Mouse (Mus musculus) heart, postnatal 36 days (tissue): Measurements from ENCODE around the gene Ttll3. TPM values are rescaled to one million over a fixed set of nuclear protein-coding genes. Genes with fewer than 3 reads are reported as not detected.

Experiments
- DNase-seq, 2 experiments: peaks; one replicate each; pipeline ENCODE4 v3.0.0; 2021 to 2022
- intact Hi-C: fragments of 180-260 bp; cut with DNase I; formaldehyde crosslinking; loops from one replicate; pipeline ENCODE4 v1.15.1; 2025
- total RNA-seq, 2 experiments: library from RNA; stranded (reverse); gene quantifications; 2 replicates each; pipeline ENCODE4 v1.2.3; 2021

Ttll3 gene
- total RNA-seq, 2 experiments from 2014 or later, result 0.67 to 1.5 TPM

DNA sequence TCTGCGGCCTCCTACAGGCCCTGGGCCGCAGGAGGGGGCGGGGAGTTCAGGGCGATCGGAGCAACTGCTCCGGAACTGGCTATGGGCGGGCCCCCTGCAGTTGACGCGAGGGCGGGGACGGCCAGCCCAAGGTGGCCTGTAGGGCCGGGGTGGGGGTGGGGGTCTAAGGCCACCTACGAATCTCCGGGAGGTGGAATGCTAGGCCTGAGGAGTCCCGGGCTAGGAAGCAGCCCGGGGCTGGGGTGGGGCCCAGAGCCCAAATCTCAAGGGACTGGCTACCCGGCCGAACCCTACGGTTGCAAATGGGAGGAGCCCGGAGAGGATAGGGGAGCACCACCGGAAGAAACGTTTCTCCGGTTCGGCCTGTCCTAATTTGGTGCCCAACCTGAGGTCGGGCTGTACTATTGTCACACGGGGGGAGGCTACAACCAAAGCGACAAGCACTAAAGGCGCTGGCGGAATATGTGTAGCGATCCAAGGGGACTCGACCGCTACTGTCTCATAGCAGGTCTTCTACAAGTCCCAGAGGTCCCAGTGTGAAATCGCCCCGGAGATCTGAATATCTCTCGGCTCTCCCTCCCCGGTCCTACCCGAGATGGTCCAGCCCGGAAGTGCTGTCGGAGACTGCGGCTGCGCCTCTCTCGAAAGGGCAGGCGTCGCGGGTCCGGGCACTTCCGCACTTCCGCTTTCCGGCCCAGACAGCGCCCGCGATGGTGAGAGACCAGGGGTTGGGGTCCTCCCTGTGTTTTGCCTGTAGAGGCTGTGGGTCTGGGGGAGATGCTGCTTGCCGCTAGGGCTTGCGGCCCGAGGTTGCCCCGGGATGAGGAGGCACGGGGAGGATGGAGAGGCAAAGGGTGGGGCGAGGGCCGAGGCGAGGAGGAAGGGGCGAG lies 11.3 kb upstream of the Ttll3 start, which contains the start of the genes Tada3 and Arpc4:
TSS of gene Tada3 (minus strand) at position 388 of the 890 bp plus-strand sequence.
TSS of gene Arpc4 (plus strand) at position 620 of the 890 bp plus-strand sequence.
- intact Hi-C loops, result loop anchor here (1.0 to 5.0 kb wide), 7 partner anchors 34 to 330 kb away; partner anchors contain the start of genes Brpf1, Camk1, Ogg1 and Rpusd3

DNA sequence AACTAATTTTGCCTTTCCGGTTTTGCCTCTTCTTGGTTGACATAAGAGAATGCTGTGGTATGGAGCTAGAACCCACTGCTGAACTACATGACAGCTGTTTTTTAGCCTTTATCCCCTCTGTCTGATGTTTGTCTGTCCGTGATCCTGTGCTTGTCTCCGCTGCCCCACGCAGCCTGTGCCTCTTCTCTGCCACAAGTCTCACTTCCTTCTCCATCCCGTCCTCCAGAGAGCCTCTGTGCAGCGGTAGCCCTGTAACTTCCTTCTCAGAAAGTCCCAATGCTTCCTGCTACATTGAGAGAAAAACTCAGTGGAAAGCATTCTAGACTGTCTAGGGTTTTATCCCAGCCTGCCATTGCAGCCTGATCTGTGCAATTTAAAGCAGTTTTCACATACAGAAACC lies 9.8 kb upstream of the Ttll3 start:
- DNase-seq, result peak in 1 of 2 experiments; percentile 19
- intact Hi-C loops, result loop anchor here (2.0 to 5.0 kb wide), 3 partner anchors 40 to 332 kb away; partner anchors contain the start of genes Rpusd3 and Thumpd3

More for the DNA sequence above, 11.3 kb upstream of the Ttll3 start, which contains the start of the genes Tada3 and Arpc4:
- DNase-seq, result peak; percentile 92 to 96

DNA sequence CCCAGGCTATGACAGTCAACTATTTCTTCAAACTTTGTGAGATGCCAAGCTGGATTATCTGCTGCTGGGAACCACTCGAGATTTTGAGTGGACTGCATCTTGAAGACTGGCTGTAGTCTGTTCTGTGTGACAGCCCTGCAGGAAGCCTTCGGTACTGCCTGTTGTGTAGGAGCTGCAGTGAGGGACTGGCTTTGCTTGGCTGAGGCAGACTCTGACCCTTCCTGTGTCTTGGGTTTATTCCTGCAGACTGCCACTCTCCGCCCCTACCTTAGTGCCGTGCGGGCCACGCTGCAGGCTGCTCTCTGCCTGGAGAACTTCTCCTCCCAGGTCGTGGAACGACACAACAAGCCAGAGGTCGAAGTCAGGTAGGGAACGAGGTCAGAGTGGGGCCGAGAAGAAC lies 8.6 kb upstream of the Ttll3 start:
- DNase-seq, result no peak
- intact Hi-C loops, result loop anchor here (5.0 kb wide), 1 partner anchor 143 kb away; the partner anchor contains the start of gene Mtmr14

DNA sequence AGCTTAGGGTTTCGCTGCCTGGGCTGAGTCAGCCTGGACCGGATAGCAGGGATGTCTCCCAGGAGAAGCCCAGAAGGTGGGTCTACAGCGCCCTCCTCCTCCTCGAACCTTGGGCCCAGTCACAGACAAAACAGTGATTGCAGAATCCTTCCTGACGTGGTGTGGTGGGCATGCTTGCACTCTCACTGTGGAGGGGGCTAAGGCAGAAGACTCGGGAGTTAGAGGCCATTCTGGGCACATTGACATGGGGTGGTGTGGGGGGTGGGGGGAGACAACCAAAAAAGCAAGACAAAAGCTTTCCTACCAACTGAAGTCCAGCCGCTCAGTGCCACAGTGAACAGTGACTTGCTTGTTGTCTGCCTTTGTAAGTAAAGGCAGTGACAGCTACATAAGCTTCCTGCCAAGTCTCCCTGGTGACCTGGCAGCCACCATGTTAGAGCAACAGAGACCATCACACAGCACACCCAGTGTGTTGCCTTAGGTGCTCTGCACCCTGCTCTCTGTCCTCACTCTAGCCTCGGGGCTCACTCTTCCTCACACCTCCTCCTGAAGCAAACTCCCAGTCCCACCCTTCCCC lies 4.6 kb upstream of the Ttll3 start:
- intact Hi-C loops, result loop anchor here (5.0 kb wide), 1 partner anchor 147 kb away; the partner anchor contains the start of gene Mtmr14
- no peak for DNase-seq

DNA sequence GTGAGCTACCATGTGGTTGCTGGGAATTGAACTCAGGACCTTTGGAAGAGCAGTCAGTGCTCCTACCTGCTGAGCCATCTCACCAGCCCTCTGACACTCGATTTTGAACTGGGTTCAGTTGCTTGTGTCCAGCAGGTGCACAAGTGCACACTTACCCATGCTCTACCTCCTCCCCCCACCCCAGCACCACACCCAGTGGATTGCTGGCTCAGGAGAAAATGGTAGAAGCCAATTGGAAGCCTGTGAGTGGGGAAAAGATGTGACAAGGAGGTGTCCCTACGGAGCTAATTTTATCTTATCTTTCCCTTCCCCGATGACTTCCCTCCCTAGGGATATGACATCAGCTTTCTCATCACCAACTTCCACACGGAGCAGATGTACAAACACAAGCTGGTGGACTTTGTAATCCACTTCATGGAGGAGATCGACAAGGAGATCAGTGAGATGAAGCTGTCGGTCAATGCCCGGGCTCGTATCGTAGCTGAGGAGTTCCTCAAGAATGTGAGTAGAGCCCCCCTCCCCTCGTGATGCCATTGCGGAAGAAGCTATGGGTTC lies 3.8 kb upstream of the Ttll3 start:
- DNase-seq, result no peak
- intact Hi-C loops, result no loop called here

DNA sequence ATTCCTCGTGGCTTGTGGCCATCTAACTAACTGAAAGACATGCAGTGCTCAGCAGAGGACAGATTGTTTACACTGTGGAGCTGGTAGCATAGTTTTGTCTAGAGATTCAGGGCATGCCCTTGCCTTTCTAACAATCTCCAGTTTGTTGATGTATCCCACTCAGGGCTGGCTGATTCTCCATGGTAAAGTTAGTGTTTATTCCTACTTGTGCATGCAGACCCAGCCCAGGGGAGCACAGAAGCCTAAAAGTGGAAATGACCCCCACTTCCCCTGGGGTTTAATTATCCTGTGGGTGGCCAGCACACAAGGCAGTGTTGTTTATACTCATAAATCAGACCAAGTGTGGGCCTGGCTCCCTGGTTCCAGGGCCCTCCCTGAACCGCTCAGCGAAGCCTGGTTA lies 3.0 kb upstream of the Ttll3 start:
- intact Hi-C loops, result no loop called here
- DNase-seq, result no peak

DNA sequence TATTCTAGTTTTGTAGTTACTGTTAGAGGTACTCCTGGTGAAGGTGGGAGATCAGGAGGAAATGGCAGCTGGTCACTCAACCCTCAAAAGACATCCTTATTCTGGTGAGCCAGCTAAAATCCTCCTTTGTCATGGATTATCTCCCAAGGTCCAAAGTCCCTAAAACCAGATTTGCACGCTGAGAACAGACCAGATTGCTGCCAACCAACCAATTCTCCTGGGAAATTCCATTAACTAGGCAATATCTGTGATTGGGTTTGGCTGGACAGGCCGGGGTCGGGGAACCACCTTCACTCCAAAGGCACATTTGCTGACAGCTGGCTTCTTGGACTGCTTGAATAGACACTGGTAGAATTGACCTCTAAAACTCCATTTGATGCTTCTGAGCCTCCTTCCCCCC lies 1.7 kb downstream of the Ttll3 start:
- intact Hi-C loops, result no loop called here
- DNase-seq, result no peak

DNA sequence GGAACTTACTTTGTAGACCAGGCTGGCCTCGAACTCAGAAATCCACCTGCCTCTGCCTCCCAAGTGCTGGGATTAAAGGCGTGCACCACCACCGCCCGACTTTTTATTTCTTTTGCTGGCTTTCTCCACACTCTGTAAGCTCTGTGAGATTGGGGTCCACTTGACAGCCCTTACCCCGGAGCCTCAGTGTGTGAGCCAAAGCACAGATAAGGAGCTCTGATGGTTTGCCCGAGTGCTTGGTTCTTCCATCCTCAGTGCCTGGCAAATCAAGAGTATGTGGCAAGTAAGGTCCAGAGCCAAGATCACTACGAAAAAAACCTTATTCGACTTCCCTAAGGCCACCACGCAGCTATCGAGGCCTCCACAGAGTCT lies 2.9 kb downstream of the Ttll3 start:
- intact Hi-C loops, result no loop called here
- no peak for DNase-seq

DNA sequence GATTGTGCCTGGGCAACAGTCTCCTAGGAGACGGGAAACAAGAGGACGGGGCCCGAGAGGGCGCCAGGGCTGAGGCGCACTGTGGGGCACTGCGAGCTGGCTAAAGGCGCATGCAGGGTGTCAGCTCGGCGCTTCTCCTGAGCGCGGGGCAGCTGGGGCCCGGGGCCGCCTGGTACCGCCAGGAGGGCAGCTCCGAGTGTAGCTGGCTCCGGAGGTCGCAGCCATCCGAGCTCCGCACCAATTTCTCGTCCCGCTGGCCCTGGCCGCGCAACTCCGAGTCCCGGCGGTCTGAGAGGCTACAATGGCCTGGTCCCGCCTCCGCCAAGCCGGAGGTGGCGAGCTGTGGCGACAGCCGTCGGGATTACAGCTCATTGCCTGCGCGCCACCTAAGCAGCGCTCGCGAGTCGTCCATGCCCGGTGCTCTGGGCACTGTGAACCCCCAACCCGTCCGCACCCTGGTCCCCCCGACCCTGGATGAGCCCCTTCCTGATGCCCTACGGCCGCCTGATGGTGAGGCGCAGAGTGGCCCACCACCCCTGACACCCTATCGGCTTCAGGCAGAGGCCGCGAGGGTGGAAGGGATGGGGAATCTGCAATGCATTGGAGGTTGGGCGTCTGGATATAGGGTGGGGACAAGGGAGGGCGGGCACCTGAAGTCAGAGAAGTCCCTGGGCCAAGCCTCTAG lies 3.5 kb downstream of the Ttll3 start:
- intact Hi-C loops, result no loop called here

DNA sequence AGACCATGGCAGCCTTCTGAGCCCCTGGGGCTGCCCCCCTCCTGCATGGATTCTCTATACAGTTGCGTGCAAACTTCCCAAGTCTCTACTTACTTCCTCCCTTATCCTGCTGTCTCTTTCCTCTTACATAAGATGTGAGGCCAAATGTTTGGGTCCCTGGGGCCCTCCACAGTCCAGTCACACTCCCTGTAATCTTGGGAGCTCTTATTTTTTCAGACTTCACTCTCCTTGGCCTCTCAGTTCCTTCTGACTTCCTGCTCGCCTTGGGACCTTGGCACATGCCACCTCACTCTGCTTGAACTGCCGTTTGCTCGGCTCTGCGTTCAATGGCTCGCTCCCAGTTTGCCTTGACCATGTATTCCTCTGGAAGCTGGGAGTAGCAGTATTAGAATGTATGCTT lies 4.9 kb downstream of the Ttll3 start:
- DNase-seq, result no peak
- intact Hi-C loops, result no loop called here

More for the DNA sequence above, 3.5 kb downstream of the Ttll3 start:
- peak; percentile 39 to 53 for DNase-seq

DNA sequence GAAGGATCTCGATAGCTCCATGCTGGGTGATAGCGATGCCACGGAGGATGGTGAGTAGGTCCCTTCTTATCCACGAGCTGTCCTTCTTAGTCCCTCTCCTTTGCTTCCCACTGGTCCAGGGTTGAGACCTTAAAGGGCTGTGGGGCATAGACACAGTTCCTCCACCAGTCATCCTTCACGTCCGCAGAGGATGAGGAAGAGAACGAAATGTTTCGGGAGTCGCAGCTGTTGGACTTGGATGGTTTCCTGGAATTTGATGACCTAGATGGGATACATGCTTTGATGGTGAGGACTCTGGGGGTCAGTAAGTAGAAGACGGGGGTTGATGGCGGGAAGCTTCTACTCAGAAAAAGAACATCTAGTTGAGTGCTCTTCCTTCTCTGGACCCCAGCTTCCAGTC lies 5.8 kb downstream of the Ttll3 start:
- DNase-seq, result no peak
- intact Hi-C loops, result no loop called here

DNA sequence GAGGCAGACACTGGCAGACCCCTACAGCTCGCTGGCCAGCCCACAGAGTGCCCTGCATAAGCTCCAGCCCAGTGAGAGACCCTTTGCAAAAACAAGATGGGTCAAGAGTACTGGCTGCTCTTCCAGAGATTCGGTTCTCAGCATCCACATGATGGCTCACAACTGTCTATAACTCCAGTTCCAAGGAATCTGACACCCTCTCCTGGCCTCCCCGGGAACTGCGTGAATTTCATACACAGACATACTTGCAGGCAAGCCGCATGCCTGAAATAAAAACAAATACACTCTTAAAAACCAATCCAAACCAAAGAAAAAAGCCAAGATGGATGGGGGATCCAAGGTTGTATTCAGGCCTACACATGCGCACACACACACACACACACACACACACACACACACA lies 6.4 kb downstream of the Ttll3 start:
- DNase-seq, result no peak
- intact Hi-C loops, result no loop called here

DNA sequence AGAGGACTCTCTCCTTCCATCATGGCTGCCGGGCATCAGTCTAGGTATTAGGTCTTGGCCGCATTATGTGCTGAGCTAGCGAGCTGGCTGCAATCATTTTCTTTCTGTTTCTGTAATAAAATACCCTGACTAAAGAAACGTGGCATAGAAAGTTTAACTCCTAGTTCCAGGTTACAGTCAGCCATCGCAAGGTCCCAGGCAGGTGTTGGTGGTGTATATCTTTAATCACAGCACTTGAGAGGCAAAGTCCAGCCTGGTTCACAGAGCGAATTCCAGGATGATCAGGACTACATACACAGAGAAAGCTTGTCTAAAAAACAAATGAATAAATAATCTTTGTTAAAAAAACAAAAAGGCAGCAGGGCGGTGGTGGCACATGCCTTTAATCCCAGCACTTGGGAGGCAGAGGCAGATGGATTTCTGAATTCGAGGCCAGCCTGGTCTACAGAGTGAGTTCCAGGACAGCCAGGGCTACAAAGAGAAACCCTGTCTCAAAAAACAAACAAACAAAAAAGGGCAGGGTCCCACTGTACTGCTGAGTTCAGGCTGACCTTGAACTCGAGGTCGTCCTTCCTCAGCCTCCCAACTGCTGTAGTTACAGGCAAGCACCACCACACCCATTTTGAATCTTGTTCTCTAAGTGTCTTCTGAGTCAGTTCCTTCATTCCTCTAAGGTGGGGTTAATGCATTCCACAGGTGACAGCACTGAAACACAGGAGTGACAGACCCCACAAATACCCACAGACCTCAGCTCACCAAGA lies 7.4 kb downstream of the Ttll3 start:
- intact Hi-C loops, result no loop called here
- DNase-seq, result no peak

DNA sequence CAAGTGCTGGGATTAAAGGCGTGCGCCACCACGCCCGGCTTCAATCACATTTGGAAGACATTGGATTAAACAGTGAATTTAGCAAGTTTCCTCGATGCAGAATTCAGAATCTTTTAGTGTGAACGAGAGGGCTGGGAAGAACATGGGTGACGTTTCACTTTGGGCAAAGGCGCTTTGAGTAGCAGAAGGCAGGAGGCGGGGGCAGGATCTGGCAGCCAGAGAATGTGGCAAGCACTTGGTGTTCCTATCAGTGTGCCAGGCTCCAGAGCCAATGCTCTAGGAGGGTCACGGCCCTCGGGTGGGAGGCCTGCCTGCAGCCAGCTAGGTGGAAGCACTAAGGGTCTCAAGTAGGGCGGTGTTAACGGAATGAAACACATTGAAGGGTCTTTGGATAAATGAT lies 13.0 kb downstream of the Ttll3 start:
- intact Hi-C loops, result no loop called here
- DNase-seq, result no peak

DNA sequence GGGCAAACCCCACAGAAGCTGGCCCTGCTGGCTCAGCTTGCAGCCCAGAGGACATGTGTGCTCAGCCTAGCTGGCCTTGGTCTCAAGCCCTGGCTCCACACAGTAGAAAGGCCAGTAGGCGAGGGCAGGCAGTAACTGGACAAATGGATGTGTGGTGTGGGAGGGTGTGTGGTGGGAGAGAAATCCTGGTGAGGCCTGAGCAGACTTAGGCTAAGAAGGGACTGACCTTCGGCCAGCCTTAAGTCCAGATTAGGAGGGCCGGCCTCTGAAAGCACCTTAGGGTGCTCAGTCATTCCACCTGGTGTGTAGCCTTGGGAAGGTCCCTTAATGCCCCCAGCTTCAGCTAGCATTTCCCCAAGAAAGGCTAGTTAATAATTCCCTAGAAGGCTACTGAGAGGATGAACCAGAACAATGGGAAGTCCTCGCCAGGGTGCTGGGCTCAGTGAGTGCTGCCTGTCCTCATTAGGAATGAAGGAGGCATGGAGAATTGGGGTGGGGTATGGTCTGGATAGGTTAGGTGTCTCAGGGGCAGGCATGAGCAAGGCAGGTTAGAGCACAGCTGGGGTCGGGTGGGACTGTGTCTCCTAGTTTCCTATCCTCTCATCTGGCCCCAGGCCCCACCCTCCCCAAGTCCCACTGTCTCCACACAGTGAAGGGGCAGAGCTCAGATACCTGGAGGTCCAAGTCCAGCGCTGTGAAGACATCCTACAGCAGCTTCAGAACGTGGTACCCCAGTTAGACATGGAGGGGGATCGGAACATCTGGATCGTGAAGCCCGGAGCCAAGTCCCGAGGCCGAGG lies 15.8 kb downstream of the Ttll3 start:
- DNase-seq, result no peak
- intact Hi-C loops, result no loop called here

DNA sequence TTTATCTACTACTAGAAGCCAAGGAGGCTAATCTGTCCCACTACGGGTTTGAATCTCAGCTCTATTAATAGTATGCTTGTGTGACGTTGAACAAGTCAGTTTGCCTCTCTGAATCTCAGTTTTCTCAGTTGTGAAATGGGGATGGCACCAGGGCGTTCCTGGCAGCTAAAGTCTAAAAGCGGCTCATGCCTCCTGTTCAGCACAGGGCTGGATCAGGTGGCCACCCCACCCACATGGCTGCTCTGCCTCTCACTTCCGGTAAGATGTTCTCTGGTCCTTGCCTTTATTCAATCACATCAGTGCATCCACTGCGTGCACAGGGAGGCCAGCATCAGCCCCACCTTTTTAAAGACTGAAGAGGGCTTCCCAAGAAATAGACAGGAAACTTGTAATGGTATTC lies 16.4 kb downstream of the Ttll3 start:
- DNase-seq, result no peak
- intact Hi-C loops, result no loop called here

DNA sequence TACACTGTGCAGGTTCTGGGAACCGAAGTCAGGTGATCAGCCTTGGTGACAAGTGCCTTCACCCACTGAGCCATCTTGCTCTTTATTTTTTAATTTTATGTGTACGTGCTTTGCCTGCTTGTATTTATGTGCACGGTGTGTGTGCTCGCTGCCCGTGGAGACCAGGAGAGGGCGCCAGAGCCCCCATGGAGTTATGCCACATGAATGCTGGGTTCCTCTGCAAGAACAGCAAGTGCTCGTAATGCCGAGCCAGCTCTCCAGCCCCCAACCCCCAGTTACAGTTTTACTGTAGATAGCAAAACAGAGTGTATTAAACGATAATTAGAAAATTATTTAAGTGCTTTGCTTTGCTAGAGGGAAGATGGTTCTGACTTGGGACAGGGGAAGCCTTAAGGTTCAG lies 17.6 kb downstream of the Ttll3 start:
- no peak for DNase-seq
- intact Hi-C loops, result no loop called here

DNA sequence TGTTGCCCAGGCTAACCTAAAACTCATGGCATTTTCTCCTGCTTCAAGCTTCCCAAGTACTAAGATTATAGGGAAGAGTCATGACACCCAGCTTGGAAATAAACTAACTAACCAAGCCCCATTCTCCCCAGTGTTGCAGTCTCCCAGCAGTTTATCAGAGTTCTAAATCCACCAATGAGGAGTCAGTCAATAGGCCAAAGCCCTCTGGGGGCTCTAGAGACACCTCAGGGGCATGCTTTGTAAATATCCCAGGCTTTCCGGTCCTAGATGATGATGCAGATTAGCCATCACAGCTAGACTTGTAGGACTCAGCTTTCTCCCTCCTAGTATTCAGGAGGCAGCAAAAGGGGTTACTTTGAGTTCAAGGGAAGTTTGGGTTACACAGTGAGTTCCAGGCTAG lies 20.9 kb downstream of the Ttll3 start:
- intact Hi-C loops, result no loop called here
- no peak for DNase-seq

DNA sequence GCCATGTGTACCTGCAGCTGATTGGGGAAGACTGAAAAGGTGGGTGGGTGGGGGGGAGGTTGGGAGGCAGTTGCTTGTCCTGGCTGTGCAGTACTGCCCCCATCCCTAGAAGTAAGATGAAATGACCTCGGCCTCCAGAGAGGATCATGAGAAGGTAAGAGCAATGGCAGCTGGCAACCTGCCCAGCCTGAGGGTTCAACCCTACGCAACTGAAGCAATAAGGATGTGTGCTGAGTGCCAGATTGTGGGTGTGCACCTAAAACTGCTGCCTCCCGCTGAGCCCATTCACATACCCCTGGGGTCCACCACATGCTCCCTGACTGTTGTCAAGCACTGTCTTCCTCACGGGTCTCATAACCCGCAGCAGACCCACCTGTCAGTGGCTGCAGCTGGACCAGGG lies 27.4 kb downstream of the Ttll3 start:
- DNase-seq, result no peak
- intact Hi-C loops, result no loop called here
